In genomic region chr11:61674839-61675159, GRCm38 (mm10) we compare ENCODE assay signal across 7 mouse cellular contexts. TPM values are rescaled to one million over a fixed set of nuclear protein-coding genes. Genes with fewer than 3 reads are reported as not detected.
DNase-seq lines count a peak whose midpoint lies in the region; ATAC-seq and TF ChIP-seq lines count a peak whose summit lies in the region.

No protein-coding gene starts in this region.

- no peaks in the 10 kb centered on the region for H3K36me3 ChIP-seq in hindbrain, embryonic 16.5 days (ENCODE audit: control insufficient read depth, insufficient read depth, low read length)
- H3K36me3 ChIP-seq in midbrain, embryonic 10.5 days = no peaks in the 10 kb centered on the region

- no peak for DNase-seq in lung, adult 2 months
- DNase-seq in lung, adult 18-20 months = no peak
- DNase-seq in embryo, embryonic 11.5 days (ENCODE audit: low read depth, low spot score) = peak; percentile 46
- DNase-seq in midbrain, embryonic 10.5 days (ENCODE audit: low spot score) = peak; percentile 83
- no peak for DNase-seq in urinary bladder, postnatal 4 days (ENCODE audit: low spot score in 2 of 2)
- DNase-seq in natural killer cell, adult 2 months (ENCODE audit: low spot score in 2 of 2) = no peak

- H3K27ac ChIP-seq in hindbrain, embryonic 16.5 days (ENCODE audit: low read depth, low read length) = no peak overlapping the region
- peak overlapping the region; percentile 64 for H3K27ac ChIP-seq in midbrain, embryonic 10.5 days (replicated peaks)

- TF ChIP-seq CTCF in lung, adult 2 months (IDR thresholded peaks at IDR 0.05; ENCODE audit: insufficient read depth, low read length) = 0 out of 2 replicates have a peak, but pooled peaks have one; percentile 18

- peak; percentile 69; the same call in 1 of the 2 replicates for ATAC-seq in hindbrain, embryonic 16.5 days

- 22% methylated on average over 8 of the region's 8 CpGs for WGBS in lung, adult 2 months
- WGBS in hindbrain, embryonic 16.5 days = 4% methylated on average over 8 of the region's 8 CpGs
- 1% methylated on average over 8 of the region's 8 CpGs for WGBS in midbrain, embryonic 10.5 days

- no peak overlapping the region for H3K4me3 ChIP-seq in lung, adult 2 months (replicated peaks; ENCODE audit: extremely low read depth, low read depth, low read length)
- no peak overlapping the region for H3K4me3 ChIP-seq in hindbrain, embryonic 16.5 days (ENCODE audit: low read length)
- peak overlapping the region; percentile 29; the same call in 1 of the 2 replicates for H3K4me3 ChIP-seq in midbrain, embryonic 10.5 days

- H3K27me3 ChIP-seq in hindbrain, embryonic 16.5 days (replicated peaks; ENCODE audit: control insufficient read depth, insufficient read depth, low read length) = no peaks in the 10 kb centered on the region
- peaks cover 30% of the 10 kb centered on the region for H3K27me3 ChIP-seq in midbrain, embryonic 10.5 days (ENCODE audit: low read depth, poor library complexity, severe bottlenecking)

- H3K9ac ChIP-seq in hindbrain, embryonic 16.5 days (ENCODE audit: low read depth, low read length) = no peak overlapping the region

- no peak for TF ChIP-seq POLR2A in lung, adult 2 months (IDR thresholded peaks at IDR 0.05; ENCODE audit: borderline replicate concordance, extremely low read depth, low read depth, low read length)

- H3K4me1 ChIP-seq in lung, adult 2 months (ENCODE audit: control insufficient read depth, insufficient read depth, low read length) = no peaks in the 10 kb centered on the region
- no peaks in the 10 kb centered on the region; the same call in 1 of the 2 replicates for H3K4me1 ChIP-seq in hindbrain, embryonic 16.5 days (ENCODE audit: control insufficient read depth, insufficient read depth, low read depth, low read length)
- peaks cover 27% of the 10 kb centered on the region for H3K4me1 ChIP-seq in midbrain, embryonic 10.5 days

- no peaks in the 10 kb centered on the region for H3K9me3 ChIP-seq in hindbrain, embryonic 16.5 days (ENCODE audit: control insufficient read depth, low read length)
- no peaks in the 10 kb centered on the region for H3K9me3 ChIP-seq in midbrain, embryonic 10.5 days (replicated peaks)

- peak overlapping the region; percentile 5; the same call in 1 of the 2 replicates for H3K4me2 ChIP-seq in hindbrain, embryonic 16.5 days (ENCODE audit: low read length)

RNA-seq across cellular contexts. Expression of gene Fam83g, which starts 9.1 kb away (rescaled TPM):
- 2.7 and 7.5 TPM in 2 replicates for polyA plus RNA-seq in lung, adult 2 months (2012; rRNA removed)
- polyA plus RNA-seq in hindbrain, embryonic 16.5 days (2015; fragmentation: Nextera tagmentation; extraction: Ambion mirVana) = 0.12 and 0.18 TPM in 2 replicates
- polyA plus RNA-seq in midbrain, embryonic 10.5 days (2016; fragmentation: Nextera tagmentation; extraction: Ambion mirVana) = 0.86 and 0.95 TPM in 2 replicates

RNA-seq across cellular contexts. Expression of gene Grap, which starts 21.7 kb away (rescaled TPM):
- polyA plus RNA-seq in lung, adult 2 months (2012; rRNA removed) = 77.0 and 86.0 TPM in 2 replicates
- polyA plus RNA-seq in hindbrain, embryonic 16.5 days (2015; fragmentation: Nextera tagmentation; extraction: Ambion mirVana) = 12.0 and 12.1 TPM in 2 replicates
- 8.2 and 8.6 TPM in 2 replicates for polyA plus RNA-seq in midbrain, embryonic 10.5 days (2016; fragmentation: Nextera tagmentation; extraction: Ambion mirVana)

RNA-seq across cellular contexts. Expression of gene Slc5a10, which starts 45.8 kb away (rescaled TPM):
- polyA plus RNA-seq in lung, adult 2 months (2012; rRNA removed) = 0.06 TPM in 1 of 2 replicates, not detected in the other
- not detected in 2 replicates for polyA plus RNA-seq in hindbrain, embryonic 16.5 days (2015; fragmentation: Nextera tagmentation; extraction: Ambion mirVana)
- polyA plus RNA-seq in midbrain, embryonic 10.5 days (2016; fragmentation: Nextera tagmentation; extraction: Ambion mirVana) = not detected in 2 replicates

Comparison
In these comparisons a context has a peak if more than half of its experiments do, and no peak if none do; other contexts are left out.
1. DNase-seq: peak in embryo, embryonic 11.5 days (single experiment) and midbrain, embryonic 10.5 days (single experiment); none in lung, adult 2 months (single experiment), lung, adult 18-20 months (0 of 2), urinary bladder, postnatal 4 days (0 of 2) and natural killer cell, adult 2 months (0 of 2).